Comparison of ENCODE assay signal across 11 mouse cellular contexts in the genomic region with DNA sequence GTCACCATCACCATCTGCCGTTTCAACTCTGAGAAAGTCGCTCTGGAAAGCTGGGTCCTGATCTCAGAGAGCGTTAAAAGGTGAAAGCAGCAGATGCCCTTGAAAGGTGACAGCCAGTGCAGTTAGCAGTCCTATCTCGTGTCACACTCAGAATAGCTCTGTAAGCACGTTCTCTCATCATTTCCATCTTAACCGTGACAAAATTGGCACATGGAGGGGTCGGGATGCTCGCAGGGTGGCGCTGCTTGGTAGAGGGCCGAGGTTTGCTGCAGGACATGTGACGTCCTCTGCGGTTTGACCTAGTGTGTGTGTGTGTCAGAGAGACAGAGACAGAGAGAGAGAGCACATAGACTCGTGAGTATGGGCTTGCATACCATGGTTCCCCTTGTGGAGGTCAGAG.
DNase-seq lines count a peak whose midpoint lies in the region; ATAC-seq and TF ChIP-seq lines count a peak whose summit lies in the region.
"Had no signal": no experiment of that assay in that cellular context is flagged by ENCODE, and none has a peak within 500 bp of the region (broad histone marks: within the 10 kb centered on the region; RNA-seq: fewer than 3 reads in every experiment).

No protein-coding gene starts in this region.

- H3K27me3 ChIP-seq in heart, adult 2 months (ENCODE audit: control insufficient read depth, insufficient read depth, low read length) = no peaks in the 10 kb centered on the region
- no peaks in the 10 kb centered on the region for H3K27me3 ChIP-seq in lung, embryonic 14.5 days (ENCODE audit: insufficient read depth, low read length)
- no peaks in the 10 kb centered on the region for H3K27me3 ChIP-seq in liver, embryonic 13.5 days

- H3K79me2 ChIP-seq in heart, adult 2 months (replicated peaks; ENCODE audit: control insufficient read depth, insufficient read depth, low read length) = no peaks in the 10 kb centered on the region

- H3K9ac ChIP-seq in heart, adult 2 months (ENCODE audit: low read depth, low read length) = no peak overlapping the region
- no peak overlapping the region for H3K9ac ChIP-seq in lung, embryonic 14.5 days
- H3K9ac ChIP-seq in liver, embryonic 13.5 days = 0 out of 2 replicates have a peak overlapping the region, but pooled peaks have one; percentile 41

- no peaks in the 10 kb centered on the region for H3K9me3 ChIP-seq in lung, embryonic 14.5 days (ENCODE audit: low read depth, low read length)
- H3K9me3 ChIP-seq in liver, embryonic 13.5 days (replicated peaks) = no peaks in the 10 kb centered on the region

- 0 out of 2 replicates have a peak, but pooled peaks have one; percentile 11 for TF ChIP-seq CTCF in heart, adult 2 months (IDR thresholded peaks at IDR 0.05)
- TF ChIP-seq CTCF in lung, embryonic 14.5 days (IDR thresholded peaks at IDR 0.05; ENCODE audit: low read depth) = no peak

- peak; percentile 9; the same call in 1 of the 2 replicates for ATAC-seq in lung, embryonic 14.5 days (ENCODE audit: insufficient read depth)
- ATAC-seq in liver, embryonic 13.5 days (ENCODE audit: low read depth) = no peak

- H3K4me2 ChIP-seq in lung, embryonic 14.5 days = no peak overlapping the region
- H3K4me2 ChIP-seq in liver, embryonic 13.5 days = peak overlapping the region; percentile 50

- no peak for TF ChIP-seq EP300 in heart, adult 2 months (IDR thresholded peaks at IDR 0.05; ENCODE audit: insufficient read depth, low read depth, low read length)

- peak overlapping the region; percentile 1 for H3K27ac ChIP-seq in heart, adult 2 months
- H3K27ac ChIP-seq in lung, embryonic 14.5 days (ENCODE audit: low read depth) = no peak overlapping the region
- H3K27ac ChIP-seq in liver, embryonic 13.5 days = peak overlapping the region; percentile 53
- H3K27ac ChIP-seq: macrophage had no signal

- peaks cover 2% of the 10 kb centered on the region; the same call in 1 of the 2 replicates for H3K36me3 ChIP-seq in heart, adult 2 months (ENCODE audit: control insufficient read depth, insufficient read depth, low read length)
- no peaks in the 10 kb centered on the region for H3K36me3 ChIP-seq in lung, embryonic 14.5 days (ENCODE audit: insufficient read depth)
- H3K36me3 ChIP-seq in liver, embryonic 13.5 days = no peaks in the 10 kb centered on the region

- H3K4me1 ChIP-seq in heart, adult 2 months (ENCODE audit: control insufficient read depth, insufficient read depth, low read length) = peaks cover 16% of the 10 kb centered on the region
- H3K4me1 ChIP-seq in lung, embryonic 14.5 days (ENCODE audit: insufficient read depth) = peaks cover 12% of the 10 kb centered on the region; the same call in 1 of the 2 replicates
- peaks cover 69% of the 10 kb centered on the region for H3K4me1 ChIP-seq in liver, embryonic 13.5 days (replicated peaks)

- TF ChIP-seq POLR2A in heart, adult 2 months (IDR thresholded peaks at IDR 0.05; ENCODE audit: insufficient read depth, low read depth, low read length) = no peak

- DNase-seq in heart, adult 2 months = no peak
- no peak for DNase-seq in heart, postnatal 36 days
- DNase-seq in lung, embryonic 14.5 days = no peak
- DNase-seq in lung, postnatal 25 days (ENCODE audit: low spot score) = no peak
- DNase-seq in liver, embryonic 13.5 days = no peak
- peak; percentile 48 to 63 for DNase-seq in thymus, postnatal 36 days
- no peak for DNase-seq in right cerebral cortex, postnatal 36 days (ENCODE audit: low spot score in 2 of 2)
- no peak for DNase-seq in cerebellum, postnatal 25 days
- DNase-seq: kidney, adult 8-10 months; layer of hippocampus, adult 9-11 months had no signal

- H3K4me3 ChIP-seq in heart, adult 2 months = no peak overlapping the region
- H3K4me3 ChIP-seq in lung, embryonic 14.5 days (ENCODE audit: low read depth, low read length) = no peak overlapping the region
- H3K4me3 ChIP-seq in liver, embryonic 13.5 days (replicated peaks) = no peak overlapping the region

- intact Hi-C loops in heart, adult 2 months (cut with DNase I) = loop anchor here (5.0 to 10.0 kb wide), 2 partner anchors 92 to 215 kb away; a partner anchor contains a TSS
- intact Hi-C loops in heart, postnatal 36 days (cut with DNase I) = no loop called here

- WGBS in heart, adult 2 months = 55% methylated on average over 13 of the region's 13 CpGs
- WGBS in lung, embryonic 14.5 days = 65% methylated on average over 13 of the region's 13 CpGs
- WGBS in liver, embryonic 13.5 days (ENCODE audit: insufficient replicate concordance) = 48% methylated on average over 13 of the region's 13 CpGs

Comparison
In these comparisons a context has a peak if more than half of its experiments do, and no peak if none do; other contexts are left out.
1. DNase-seq: peak in thymus, postnatal 36 days (2 of 2); none in heart, adult 2 months (0 of 2), heart, postnatal 36 days (0 of 2), lung, embryonic 14.5 days (single experiment), lung, postnatal 25 days (single experiment), liver, embryonic 13.5 days (single experiment), right cerebral cortex, postnatal 36 days (0 of 2) and cerebellum, postnatal 25 days (0 of 2).